Mouse (Mus musculus) heart, postnatal 14 days (tissue): ENCODE results near the gene Nek8. TPM values are rescaled to one million over a fixed set of nuclear protein-coding genes. Genes with fewer than 3 reads are reported as not detected.
A peak's percentile ranks its signal among the peaks of the same experiment; 100 is the strongest.
"Not testable (repeated sequence)": the region's sequence is repeated elsewhere in the genome, so short reads cannot be mapped to it uniquely, and the experiment has no call there.

Source experiments
- DNase-seq, 2 experiments: peaks; one replicate each; pipeline ENCODE4 v3.0.0; 2021 to 2022
- intact Hi-C: fragments of 180-260 bp; cut with DNase I; formaldehyde crosslinking; loops from one replicate; pipeline ENCODE4 v1.15.1; 2025
- total RNA-seq, 2 experiments: library from RNA; stranded (reverse); gene quantifications; 2 replicates each; pipeline ENCODE4 v1.2.3; 2021

Nek8 gene
- total RNA-seq, 2 experiments from 2014 or later, result 4.8 to 6.2 TPM

GRCm38 (mm10) chr11:78184702-78185101 is 8.2 kb upstream of the Nek8 start:
- intact Hi-C loops, result not testable (repeated sequence)

GRCm38 (mm10) chr11:78183884-78184514 is 7.5 kb upstream of the Nek8 start:
- intact Hi-C loops, result no loop called here

More at GRCm38 (mm10) chr11:78184702-78185101, 8.2 kb upstream of the Nek8 start:
- DNase-seq, result not testable (repeated sequence)

GRCm38 (mm10) chr11:78182961-78183844 is 6.7 kb upstream of the Nek8 start, which contains the start of gene Rpl23a:
Gene Rpl23a (minus strand): TSS chr11:78183584.
- DNase-seq, result peak; percentile 64 to 79
- intact Hi-C loops, result no loop called here

More at GRCm38 (mm10) chr11:78183884-78184514, 7.5 kb upstream of the Nek8 start:
- no peak for DNase-seq

- no peak for DNase-seq
- intact Hi-C loops, result no loop called here
Measured at GRCm38 (mm10) chr11:78182450-78182849, 6.0 kb upstream of the Nek8 start.

- intact Hi-C loops, result no loop called here
Measured at GRCm38 (mm10) chr11:78181830-78182357, 5.4 kb upstream of the Nek8 start.

GRCm38 (mm10) chr11:78180081-78180761 is 3.7 kb upstream of the Nek8 start:
- intact Hi-C loops, result no loop called here
- DNase-seq, result no peak

More at GRCm38 (mm10) chr11:78181830-78182357, 5.4 kb upstream of the Nek8 start:
- DNase-seq, result no peak

GRCm38 (mm10) chr11:78179438-78179999 is 3.0 kb upstream of the Nek8 start:
- no peak for DNase-seq
- intact Hi-C loops, result loop anchor here (2.0 to 5.0 kb wide), 2 partner anchors 121 to 352 kb away; no protein-coding TSS in a partner anchor

GRCm38 (mm10) chr11:78178859-78179437 is 2.5 kb upstream of the Nek8 start:
- intact Hi-C loops, result loop anchor here (2.0 to 5.0 kb wide), 2 partner anchors 120 to 352 kb away; no protein-coding TSS in a partner anchor
- DNase-seq, result peak; percentile 46 to 69

- intact Hi-C loops, result loop anchor here (1.0 to 5.0 kb wide), 5 partner anchors 19 to 351 kb away; no protein-coding TSS in a partner anchor
- DNase-seq, result peak; percentile 95 to 98
Measured at GRCm38 (mm10) chr11:78177903-78178858, 1.7 kb upstream of the Nek8 start.

GRCm38 (mm10) chr11:78177437-78177836 is 962 bp upstream of the Nek8 start:
- DNase-seq, result peak in 1 of 2 experiments; percentile 37
- intact Hi-C loops, result loop anchor here (1.0 to 5.0 kb wide), 4 partner anchors 18 to 350 kb away; no protein-coding TSS in a partner anchor

GRCm38 (mm10) chr11:78176905-78177331 is 443 bp upstream of the Nek8 start:
- DNase-seq, result no peak
- intact Hi-C loops, result loop anchor here (1.0 to 5.0 kb wide), 4 partner anchors 18 to 350 kb away; no protein-coding TSS in a partner anchor

GRCm38 (mm10) chr11:78175771-78176401 is 589 bp downstream of the Nek8 start:
- intact Hi-C loops, result loop anchor here (2.0 to 5.0 kb wide), 2 partner anchors 157 to 349 kb away; no protein-coding TSS in a partner anchor
- DNase-seq, result no peak

GRCm38 (mm10) chr11:78174506-78174905 is 2.0 kb downstream of the Nek8 start:
- intact Hi-C loops, result no loop called here

GRCm38 (mm10) chr11:78172748-78173383 is 3.6 kb downstream of the Nek8 start:
- intact Hi-C loops, result no loop called here
- DNase-seq, result no peak

More at GRCm38 (mm10) chr11:78174506-78174905, 2.0 kb downstream of the Nek8 start:
- no peak for DNase-seq

GRCm38 (mm10) chr11:78172034-78172747 is 4.3 kb downstream of the Nek8 start:
- no peak for DNase-seq

GRCm38 (mm10) chr11:78171328-78171727 is 5.1 kb downstream of the Nek8 start:
- DNase-seq, result no peak
- intact Hi-C loops, result no loop called here

More at GRCm38 (mm10) chr11:78172034-78172747, 4.3 kb downstream of the Nek8 start:
- intact Hi-C loops, result no loop called here
